Mouse (Mus musculus): ENCODE measurements around the gene Sstr2. TPM values are rescaled to one million over a fixed set of nuclear protein-coding genes. Genes with fewer than 3 reads are reported as not detected.

Gene Sstr2
- total and polyA plus RNA-seq, 2 experiments from 2014 or later, result 32.4 to 94.0 TPM

- ATAC-seq (no peak), DNase-seq (ENCODE audit: low spot score) (no peak)
- Histone ChIP-seq H3K4me1 (ENCODE audit: insufficient read depth, low read length) (no peaks in the 10 kb centered on the region), H3K4me3 (ENCODE audit: low read length) (no peak overlapping the region), H3K36me3 (ENCODE audit: insufficient read depth, low read length) (no peaks in the 10 kb centered on the region), H3K27ac (no peak overlapping the region), H3K9me3 (ENCODE audit: low read length) (no peaks in the 10 kb centered on the region), H3K4me2 (ENCODE audit: low read depth, low read length) (no peak overlapping the region), H3K9ac (replicated peaks; ENCODE audit: low read length) (no peak overlapping the region), H3K27me3 (ENCODE audit: insufficient read depth, low read length) (no peaks in the 10 kb centered on the region)
- 49% methylated on average over 3 of the region's 3 CpGs for WGBS
- TF ChIP-seq CTCF (IDR thresholded peaks at IDR 0.05; ENCODE audit: low read depth), result no peak
Measured at GRCm38 (mm10) chr11:113588936-113589335, 30.2 kb upstream of the Sstr2 start.

DNA sequence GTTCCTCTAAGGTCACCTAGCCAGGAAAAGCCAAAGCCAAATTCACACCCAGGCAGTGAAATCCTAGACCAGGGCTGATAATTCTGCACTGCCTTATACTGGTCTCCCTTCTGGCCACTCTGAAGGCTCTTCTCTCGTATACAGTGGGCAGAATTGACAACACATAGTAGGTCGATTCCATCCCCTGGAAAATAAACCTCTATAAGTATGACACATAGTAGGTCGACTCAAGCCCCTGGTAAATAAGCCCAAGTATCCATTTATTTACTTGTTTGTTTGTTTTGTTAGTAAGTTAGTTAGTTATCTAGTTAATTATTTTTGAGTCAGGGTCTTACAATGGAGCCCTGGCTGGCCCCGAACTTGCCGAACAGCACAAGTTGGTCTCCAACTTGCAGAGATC lies 24.0 kb upstream of the Sstr2 start:
- Histone ChIP-seq H3K36me3 (ENCODE audit: insufficient read depth, low read length) (no peaks in the 10 kb centered on the region), H3K27ac (no peak overlapping the region), H3K4me2 (ENCODE audit: low read depth, low read length) (no peak overlapping the region), H3K27me3 (ENCODE audit: insufficient read depth, low read length) (no peaks in the 10 kb centered on the region), H3K9me3 (ENCODE audit: low read length) (no peaks in the 10 kb centered on the region), H3K9ac (replicated peaks; ENCODE audit: low read length) (no peak overlapping the region), H3K4me1 (ENCODE audit: insufficient read depth, low read length) (no peaks in the 10 kb centered on the region), H3K4me3 (ENCODE audit: low read length) (no peak overlapping the region)
- ATAC-seq, result no peak
- no peak for TF ChIP-seq CTCF (IDR thresholded peaks at IDR 0.05; ENCODE audit: low read depth)
- DNase-seq (ENCODE audit: low spot score), result no peak
- 93% methylated on average over 5 of the region's 5 CpGs for WGBS

DNA sequence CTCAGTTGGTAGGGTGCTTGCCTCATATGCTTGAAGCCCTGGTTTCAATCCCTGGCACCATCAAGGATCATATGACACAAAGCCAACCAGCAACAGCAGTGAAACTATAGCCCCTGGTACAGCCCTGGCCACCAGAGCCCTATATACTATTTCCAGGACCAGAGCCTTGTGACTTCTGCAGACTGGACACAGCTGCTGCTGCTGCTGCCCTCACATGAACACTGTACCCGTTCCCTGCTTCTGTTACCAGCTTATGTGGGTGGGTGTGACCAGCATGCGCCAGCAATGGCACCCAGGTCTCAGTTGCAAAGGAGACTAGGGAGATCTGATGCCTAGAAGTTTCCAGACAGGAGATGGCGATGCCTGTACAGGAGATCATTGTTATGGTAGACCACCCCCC lies 21.5 kb upstream of the Sstr2 start:
- Histone ChIP-seq H3K27ac (no peak overlapping the region), H3K9ac (replicated peaks; ENCODE audit: low read length) (no peak overlapping the region), H3K4me1 (ENCODE audit: insufficient read depth, low read length) (no peaks in the 10 kb centered on the region), H3K4me2 (ENCODE audit: low read depth, low read length) (no peak overlapping the region), H3K27me3 (ENCODE audit: insufficient read depth, low read length) (no peaks in the 10 kb centered on the region), H3K4me3 (ENCODE audit: low read length) (no peak overlapping the region), H3K9me3 (ENCODE audit: low read length) (no peaks in the 10 kb centered on the region), H3K36me3 (ENCODE audit: insufficient read depth, low read length) (no peaks in the 10 kb centered on the region)
- 90% methylated on average over 3 of the region's 3 CpGs for WGBS
- DNase-seq (ENCODE audit: low spot score), result no peak
- TF ChIP-seq CTCF (IDR thresholded peaks at IDR 0.05; ENCODE audit: low read depth), result no peak
- no peak for ATAC-seq

DNA sequence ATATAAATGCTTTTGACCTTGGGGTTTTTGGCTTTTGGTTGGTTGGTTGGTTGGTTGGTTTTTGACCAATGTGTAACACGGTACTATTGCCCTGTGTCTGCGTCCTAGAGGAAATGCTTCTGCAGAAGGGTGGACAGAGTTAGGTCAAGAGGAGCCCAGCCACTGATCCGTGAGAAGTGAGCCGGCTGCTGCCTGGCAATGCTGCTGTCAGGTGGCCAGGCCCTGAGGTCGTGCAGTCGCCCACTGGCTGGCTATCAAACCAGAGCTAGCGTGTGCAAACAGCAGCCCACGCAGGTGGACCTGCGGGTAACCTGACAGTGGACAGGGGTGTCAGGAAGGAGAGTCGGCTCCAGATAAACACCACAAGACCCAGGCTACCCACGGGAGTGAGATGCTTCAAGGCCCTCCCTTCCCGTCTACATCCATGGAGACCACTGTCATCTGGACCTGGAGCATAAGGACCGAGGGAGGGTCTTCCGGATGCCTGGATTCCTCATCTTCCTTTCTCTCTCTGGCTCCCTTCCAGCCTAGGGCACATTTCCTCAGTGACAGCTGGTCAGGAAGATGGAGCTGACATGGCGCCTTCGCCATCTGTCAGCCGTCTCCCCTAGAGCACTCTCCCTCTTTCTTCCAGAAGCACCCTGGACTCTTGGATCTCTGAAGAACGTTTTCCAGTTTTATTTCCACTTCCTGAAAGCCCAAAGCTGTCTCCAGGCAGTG lies 18.5 kb upstream of the Sstr2 start:
- DNase-seq (ENCODE audit: low spot score) (peak; percentile 84), ATAC-seq (peak; percentile 76)
- Histone ChIP-seq H3K9me3 (ENCODE audit: low read length) (no peaks in the 10 kb centered on the region), H3K27ac (peak overlapping the region; percentile 65), H3K4me2 (ENCODE audit: low read depth, low read length) (no peak overlapping the region), H3K9ac (replicated peaks; ENCODE audit: low read length) (no peak overlapping the region), H3K36me3 (ENCODE audit: insufficient read depth, low read length) (no peaks in the 10 kb centered on the region), H3K4me1 (ENCODE audit: insufficient read depth, low read length) (no peaks in the 10 kb centered on the region), H3K4me3 (ENCODE audit: low read length) (no peak overlapping the region), H3K27me3 (ENCODE audit: insufficient read depth, low read length) (no peaks in the 10 kb centered on the region)
- no peak for TF ChIP-seq CTCF (IDR thresholded peaks at IDR 0.05; ENCODE audit: low read depth)
- WGBS, result 62% methylated on average over 18 of the region's 18 CpGs

GRCm38 (mm10) chr11:113601616-113602343 lies 17.4 kb upstream of the Sstr2 start:
- Histone ChIP-seq H3K4me1 (ENCODE audit: insufficient read depth, low read length) (no peaks in the 10 kb centered on the region), H3K4me3 (ENCODE audit: low read length) (no peak overlapping the region), H3K4me2 (ENCODE audit: low read depth, low read length) (no peak overlapping the region), H3K9me3 (ENCODE audit: low read length) (no peaks in the 10 kb centered on the region), H3K9ac (replicated peaks; ENCODE audit: low read length) (no peak overlapping the region), H3K36me3 (ENCODE audit: insufficient read depth, low read length) (no peaks in the 10 kb centered on the region), H3K27ac (peak overlapping the region; percentile 65), H3K27me3 (ENCODE audit: insufficient read depth, low read length) (no peaks in the 10 kb centered on the region)
- WGBS, result 32% methylated on average over 12 of the region's 12 CpGs
- TF ChIP-seq CTCF (IDR thresholded peaks at IDR 0.05; ENCODE audit: low read depth), result no peak
- no peak for DNase-seq (ENCODE audit: low spot score)
- ATAC-seq, result peak; percentile 50; the same call in 1 of the 2 replicates

- Histone ChIP-seq H3K36me3 (ENCODE audit: insufficient read depth, low read length) (no peaks in the 10 kb centered on the region), H3K4me3 (ENCODE audit: low read length) (no peak overlapping the region), H3K27ac (no peak overlapping the region), H3K9me3 (ENCODE audit: low read length) (no peaks in the 10 kb centered on the region), H3K4me2 (ENCODE audit: low read depth, low read length) (no peak overlapping the region), H3K27me3 (ENCODE audit: insufficient read depth, low read length) (no peaks in the 10 kb centered on the region), H3K4me1 (ENCODE audit: insufficient read depth, low read length) (no peaks in the 10 kb centered on the region; the same call in 1 of the 2 replicates), H3K9ac (replicated peaks; ENCODE audit: low read length) (no peak overlapping the region)
- DNase-seq (ENCODE audit: low spot score) (no peak), ATAC-seq (no peak)
- 95% methylated on average over 12 of the region's 12 CpGs for WGBS
- TF ChIP-seq CTCF (IDR thresholded peaks at IDR 0.05; ENCODE audit: low read depth), result no peak
Measured at GRCm38 (mm10) chr11:113607556-113607955, 11.6 kb upstream of the Sstr2 start.

DNA sequence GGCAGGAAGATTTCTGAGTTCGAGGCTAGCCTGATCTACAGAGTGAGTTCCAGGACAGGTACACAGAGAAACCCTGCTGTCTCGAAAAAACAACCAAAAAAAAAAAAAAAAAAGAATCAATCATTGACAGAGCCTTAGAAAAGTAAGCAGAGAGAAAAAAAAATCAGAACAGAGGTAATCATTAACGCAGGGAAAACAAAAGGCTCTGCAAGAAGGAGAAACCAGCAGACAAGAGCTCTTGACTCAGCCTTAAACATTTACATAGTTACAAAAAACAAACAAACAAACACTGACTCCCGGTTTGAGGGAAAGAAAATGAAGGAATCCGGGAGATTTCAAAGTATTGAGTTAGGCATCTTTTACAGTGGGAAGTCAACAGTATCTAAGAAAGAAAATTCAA lies 9.6 kb upstream of the Sstr2 start:
- Histone ChIP-seq H3K27ac (no peak overlapping the region), H3K9ac (replicated peaks; ENCODE audit: low read length) (no peak overlapping the region), H3K4me1 (ENCODE audit: insufficient read depth, low read length) (no peaks in the 10 kb centered on the region; the same call in 1 of the 2 replicates), H3K4me3 (ENCODE audit: low read length) (no peak overlapping the region), H3K4me2 (ENCODE audit: low read depth, low read length) (no peak overlapping the region), H3K9me3 (ENCODE audit: low read length) (no peaks in the 10 kb centered on the region), H3K27me3 (ENCODE audit: insufficient read depth, low read length) (no peaks in the 10 kb centered on the region), H3K36me3 (ENCODE audit: insufficient read depth, low read length) (no peaks in the 10 kb centered on the region)
- 68% methylated on average over 5 of the region's 5 CpGs for WGBS
- DNase-seq (ENCODE audit: low spot score) (no peak), ATAC-seq (no peak)
- TF ChIP-seq CTCF (IDR thresholded peaks at IDR 0.05; ENCODE audit: low read depth), result no peak

All from hindbrain, postnatal 0 days (tissue).